Mouse (Mus musculus) right cerebral cortex, adult 18-20 months (tissue): ENCODE measurements around the gene Fbxw19.
"Not testable (repeated sequence)": the region's sequence is repeated elsewhere in the genome, so short reads cannot be mapped to it uniquely, and the experiment has no call there.

Experiments used
- DNase-seq: peaks from one replicate; pipeline ENCODE4 v3.0.0; 2022; ENCODE audit warnings: mixed read lengths

The Fbxw19 gene

DNA sequence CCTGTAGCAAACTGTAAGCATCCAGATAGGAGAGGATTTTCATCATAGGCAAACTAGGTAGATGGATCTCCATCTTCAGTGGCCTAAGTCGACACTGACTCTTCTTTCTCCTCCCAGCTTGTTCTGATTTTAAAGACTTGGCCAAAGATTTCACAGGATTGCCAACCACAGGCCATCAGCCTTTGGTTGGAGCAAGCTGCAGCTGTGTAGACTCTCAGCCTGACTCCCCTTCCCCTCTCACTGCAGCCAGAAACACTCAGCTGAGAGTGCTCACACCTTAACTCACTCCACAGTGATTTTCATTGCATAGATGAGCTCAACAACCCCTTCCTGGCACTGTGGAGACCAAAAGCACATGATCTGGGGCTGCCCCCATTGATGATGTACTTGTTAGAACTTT, at the start of gene Fbxw19:
TSS of gene Fbxw19 (minus strand) at position 101 of the 400 bp plus-strand sequence.
- not testable (repeated sequence) for DNase-seq

DNA sequence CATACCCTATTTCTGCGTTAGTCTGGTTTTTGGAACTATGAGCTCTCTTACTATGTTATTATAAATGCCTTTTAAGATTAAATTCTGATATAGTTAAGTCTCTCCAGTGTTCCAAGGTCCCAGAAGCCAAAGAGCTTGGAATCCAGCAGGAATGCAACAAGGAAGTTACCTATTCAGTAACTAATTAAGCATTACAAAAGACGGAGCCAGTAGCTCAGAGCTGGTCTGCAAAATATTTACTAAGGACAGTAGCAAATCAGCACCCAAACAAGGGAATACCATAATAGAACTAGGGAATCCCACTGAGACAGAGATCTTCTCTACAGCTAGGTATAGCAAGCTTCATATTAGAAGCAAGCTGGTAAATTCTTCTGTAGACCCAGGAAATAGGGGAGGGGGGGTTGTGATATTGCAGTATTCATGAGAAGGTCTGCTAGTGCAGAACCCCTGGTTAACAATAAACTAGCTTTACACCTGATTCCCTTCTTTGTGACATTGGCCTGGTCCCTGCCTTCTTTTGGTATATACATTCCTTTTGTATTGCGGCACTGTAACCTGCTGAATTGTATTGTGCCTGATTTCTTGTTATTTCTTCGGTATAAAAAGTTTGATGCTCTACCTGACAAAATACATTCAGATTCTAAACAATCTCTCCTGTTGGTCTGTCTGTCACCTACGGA, 27.9 kb upstream of the Fbxw19 start:
- no peak for DNase-seq

DNA sequence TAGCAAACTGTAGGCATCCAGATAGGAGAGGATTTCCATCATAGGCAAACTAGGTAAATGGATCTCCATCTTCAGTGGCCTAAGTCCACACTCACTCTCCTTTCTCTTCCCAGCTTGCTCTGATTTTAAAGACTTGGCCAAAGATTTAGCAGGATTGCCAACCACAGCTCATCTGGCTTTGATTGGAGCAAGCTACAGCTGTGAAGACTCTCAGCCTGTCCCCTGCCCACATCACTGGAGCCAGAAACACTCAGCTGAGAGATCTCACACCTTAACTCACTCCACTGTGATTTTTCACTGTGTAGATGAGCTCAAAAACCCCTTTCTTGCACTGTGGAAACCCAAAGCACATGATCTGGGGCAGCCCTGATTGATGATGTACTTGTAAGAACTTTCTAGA, 46.6 kb downstream of the Fbxw19 start, which contains the start of gene Fbxw16:
TSS of gene Fbxw16 (minus strand) at position 101 of the 400 bp plus-strand sequence.
- DNase-seq, result no peak

DNA sequence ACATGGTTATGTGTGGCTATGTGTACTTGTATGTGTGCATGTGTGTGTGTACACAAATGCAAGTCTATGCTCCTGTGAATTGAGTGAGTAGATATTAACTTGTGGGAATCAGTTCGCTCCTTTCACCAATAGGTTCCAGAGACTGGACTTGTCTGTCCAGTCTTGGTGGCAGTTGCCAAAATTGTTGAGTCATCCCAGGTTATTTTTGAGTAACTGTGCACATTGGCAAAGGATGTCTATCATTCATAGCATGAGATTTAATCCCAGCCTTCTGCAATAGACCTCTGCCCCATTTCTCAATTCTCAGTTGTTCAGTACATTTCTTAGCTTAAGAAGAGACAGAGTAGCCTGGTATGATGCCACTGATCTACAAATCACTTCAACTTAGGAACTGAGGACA, 62.7 kb downstream of the Fbxw19 start:
- DNase-seq, result no peak
